ENCODE assay signal across 8 mouse cellular contexts in genomic region chr4:40681908-40682307, GRCm38 (mm10). TPM values are rescaled to one million over a fixed set of nuclear protein-coding genes. Genes with fewer than 3 reads are reported as not detected.
DNase-seq lines count a peak whose midpoint lies in the region; ATAC-seq and TF ChIP-seq lines count a peak whose summit lies in the region.

No protein-coding gene starts in this region.

- 26% methylated on average over 3 of the region's 3 CpGs for WGBS in midbrain, embryonic 11.5 days
- 31% methylated on average over 3 of the region's 3 CpGs for WGBS in midbrain, embryonic 10.5 days
- 11% methylated on average over 3 of the region's 3 CpGs for WGBS in hindbrain, postnatal 0 days

- no peak overlapping the region for H3K27ac ChIP-seq in midbrain, embryonic 11.5 days (ENCODE audit: low read depth, low read length)
- H3K27ac ChIP-seq in midbrain, embryonic 10.5 days (replicated peaks) = no peak overlapping the region
- no peak overlapping the region for H3K27ac ChIP-seq in hindbrain, postnatal 0 days

- ATAC-seq in midbrain, embryonic 11.5 days (ENCODE audit: low FRiP score) = peak; percentile 12; the same call in 1 of the 2 replicates
- ATAC-seq in hindbrain, postnatal 0 days = peak; percentile 6; the same call in 1 of the 2 replicates
- ATAC-seq in megakaryocyte-erythroid progenitor cell, adult 5-6 weeks (replicated peaks; ENCODE audit: low FRiP score, low TSS enrichment, poor library complexity, severe bottlenecking) = no peak; the same call in 1 of the 2 replicates

- no peaks in the 10 kb centered on the region for H3K4me1 ChIP-seq in midbrain, embryonic 11.5 days (ENCODE audit: control insufficient read depth, insufficient read depth, low read length)
- peaks cover 6% of the 10 kb centered on the region; the same call in 1 of the 2 replicates for H3K4me1 ChIP-seq in midbrain, embryonic 10.5 days
- no peaks in the 10 kb centered on the region for H3K4me1 ChIP-seq in hindbrain, postnatal 0 days (ENCODE audit: insufficient read depth, low read length)

- H3K27me3 ChIP-seq in midbrain, embryonic 11.5 days (ENCODE audit: control insufficient read depth, insufficient read depth, low read length) = no peaks in the 10 kb centered on the region
- no peaks in the 10 kb centered on the region for H3K27me3 ChIP-seq in midbrain, embryonic 10.5 days (ENCODE audit: low read depth, poor library complexity, severe bottlenecking)
- H3K27me3 ChIP-seq in hindbrain, postnatal 0 days (ENCODE audit: insufficient read depth, low read length) = no peaks in the 10 kb centered on the region

- intact Hi-C loops in left cerebral cortex, postnatal 25 days (cut with DNase I) = loop anchor here (1.0 to 10.0 kb wide), 5 partner anchors 207 to 547 kb away; partner anchors contain the start of gene Tmem215

- no peak overlapping the region for H3K4me2 ChIP-seq in midbrain, embryonic 11.5 days
- H3K4me2 ChIP-seq in hindbrain, postnatal 0 days (ENCODE audit: low read depth, low read length) = no peak overlapping the region

- DNase-seq in midbrain, embryonic 11.5 days (ENCODE audit: low spot score, missing footprints) = peak; percentile 94
- no peak for DNase-seq in midbrain, embryonic 10.5 days (ENCODE audit: low spot score)
- DNase-seq in adipocyte (ENCODE audit: low spot score) = peak; percentile 76
- DNase-seq in embryo, embryonic 10 days (ENCODE audit: low spot score) = peak; percentile 55
- DNase-seq in hindbrain, postnatal 0 days (ENCODE audit: low spot score) = peak; percentile 87
- peak; percentile 78 to 85 for DNase-seq in left cerebral cortex, postnatal 25 days (ENCODE audit: low spot score in 2 of 2)
- DNase-seq in retina, adult 2 months (ENCODE audit: low read depth, low spot score) = peak; percentile 53

- no peak overlapping the region for H3K9ac ChIP-seq in midbrain, embryonic 11.5 days (ENCODE audit: low read length)
- no peak overlapping the region for H3K9ac ChIP-seq in hindbrain, postnatal 0 days (replicated peaks; ENCODE audit: low read length)

- peak; percentile 79 for TF ChIP-seq CTCF in hindbrain, postnatal 0 days (IDR thresholded peaks at IDR 0.05; ENCODE audit: low read depth)

- H3K4me3 ChIP-seq in midbrain, embryonic 11.5 days (ENCODE audit: low read depth, low read length) = no peak overlapping the region
- H3K4me3 ChIP-seq in midbrain, embryonic 10.5 days = no peak overlapping the region
- H3K4me3 ChIP-seq in hindbrain, postnatal 0 days (ENCODE audit: low read length) = no peak overlapping the region

- H3K9me3 ChIP-seq in midbrain, embryonic 11.5 days (ENCODE audit: control insufficient read depth, low read length) = no peaks in the 10 kb centered on the region
- H3K9me3 ChIP-seq in midbrain, embryonic 10.5 days (replicated peaks) = no peaks in the 10 kb centered on the region
- no peaks in the 10 kb centered on the region for H3K9me3 ChIP-seq in hindbrain, postnatal 0 days (ENCODE audit: low read length)

- peaks cover 7% of the 10 kb centered on the region for H3K36me3 ChIP-seq in midbrain, embryonic 11.5 days (ENCODE audit: control insufficient read depth, insufficient read depth, low read length)
- H3K36me3 ChIP-seq in midbrain, embryonic 10.5 days = peaks cover 22% of the 10 kb centered on the region
- 0 out of 2 replicates have a peak, but pooled peaks cover 6% of the 10 kb centered on the region for H3K36me3 ChIP-seq in hindbrain, postnatal 0 days (ENCODE audit: insufficient read depth, low read length)

RNA-seq across cellular contexts. Expression of gene Aptx, which starts 21.1 kb away (rescaled TPM):
- polyA plus RNA-seq in midbrain, embryonic 11.5 days (2014; fragmentation: Nextera tagmentation; extraction: Ambion mirVana) = 44.6 and 45.8 TPM in 2 replicates
- polyA plus RNA-seq in midbrain, embryonic 10.5 days (2016; fragmentation: Nextera tagmentation; extraction: Ambion mirVana) = 37.8 and 49.9 TPM in 2 replicates
- total RNA-seq in hindbrain, postnatal 0 days (2014; rRNA removed) = 12.9 and 13.2 TPM in 2 replicates
- polyA plus RNA-seq in hindbrain, postnatal 0 days (2015; fragmentation: Nextera tagmentation; extraction: Ambion mirVana) = 36.0 and 38.3 TPM in 2 replicates
- total RNA-seq in left cerebral cortex, postnatal 25 days (2021) = 10 to 100 TPM; 25.6 to 29.1 TPM
- total RNA-seq in megakaryocyte-erythroid progenitor cell, adult 5-6 weeks (2014; fragmentation: Nextera tagmentation) = 9.3 and 15.6 TPM in 2 replicates
- 14.5 and 16.2 TPM in 2 replicates for total RNA-seq in megakaryocyte-erythroid progenitor cell, adult 5-6 weeks (2017)

RNA-seq across cellular contexts. Expression of gene Dnaja1, which starts 40.0 kb away (rescaled TPM):
- 710 and 762 TPM in 2 replicates for polyA plus RNA-seq in midbrain, embryonic 11.5 days (2014; fragmentation: Nextera tagmentation; extraction: Ambion mirVana)
- polyA plus RNA-seq in midbrain, embryonic 10.5 days (2016; fragmentation: Nextera tagmentation; extraction: Ambion mirVana) = 617 and 620 TPM in 2 replicates
- 64.4 and 65.3 TPM in 2 replicates for total RNA-seq in hindbrain, postnatal 0 days (2014; rRNA removed)
- 634 and 637 TPM in 2 replicates for polyA plus RNA-seq in hindbrain, postnatal 0 days (2015; fragmentation: Nextera tagmentation; extraction: Ambion mirVana)
- 100 to 1,000 TPM; 316 to 320 TPM for total RNA-seq in left cerebral cortex, postnatal 25 days (2021)
- total RNA-seq in megakaryocyte-erythroid progenitor cell, adult 5-6 weeks (2014; fragmentation: Nextera tagmentation) = 141 and 157 TPM in 2 replicates
- total RNA-seq in megakaryocyte-erythroid progenitor cell, adult 5-6 weeks (2017) = 570 and 579 TPM in 2 replicates
